Mouse (Mus musculus): ENCODE measurements around the gene Slc4a5. TPM values are rescaled to one million over a fixed set of nuclear protein-coding genes. Genes with fewer than 3 reads are reported as not detected.
"Not testable (repeated sequence)": the region's sequence is repeated elsewhere in the genome, so short reads cannot be mapped to it uniquely, and the experiment has no call there.

Slc4a5 gene
- polyA plus RNA-seq, 1 experiment from 2014 or later, result 0.68 TPM

DNA sequence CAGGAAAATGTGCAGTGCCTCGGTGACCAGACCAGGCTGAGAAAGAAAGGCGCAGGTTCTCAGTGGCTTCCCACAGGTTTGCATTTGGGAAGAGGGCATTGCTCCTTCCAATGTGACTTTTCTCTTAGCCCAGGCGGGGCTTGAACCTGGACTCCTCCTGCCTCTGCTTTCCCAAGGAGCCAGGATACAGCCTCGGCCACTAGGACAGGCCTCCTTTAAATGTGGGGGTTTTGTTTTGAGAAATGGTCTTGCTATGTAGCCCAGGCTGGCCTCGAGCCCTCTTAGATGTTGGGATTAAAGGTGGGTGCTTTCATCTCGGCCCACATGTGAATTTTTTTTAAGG is 106.7 kb downstream of the Slc4a5 start:
- Histone ChIP-seq H3K4me3 (replicated peaks) (peak overlapping the region; percentile 92), H3K9me3 (no peaks in the 10 kb centered on the region), H3K27me3 (no peaks in the 10 kb centered on the region; the same call in 1 of the 2 replicates), H3K4me2 (peak overlapping the region; percentile 63), H3K9ac (replicated peaks) (peak overlapping the region; percentile 94), H3K36me3 (peaks cover 18% of the 10 kb centered on the region), H3K27ac (peak overlapping the region; percentile 95), H3K4me1 (replicated peaks) (peaks cover 15% of the 10 kb centered on the region)
- peak; percentile 29; the same call in 1 of the 2 replicates for ATAC-seq (ENCODE audit: insufficient number of reproducible peaks, insufficient read depth, low FRiP score, low TSS enrichment, low read depth)
- WGBS, result 8% methylated on average over 6 of the region's 6 CpGs

DNA sequence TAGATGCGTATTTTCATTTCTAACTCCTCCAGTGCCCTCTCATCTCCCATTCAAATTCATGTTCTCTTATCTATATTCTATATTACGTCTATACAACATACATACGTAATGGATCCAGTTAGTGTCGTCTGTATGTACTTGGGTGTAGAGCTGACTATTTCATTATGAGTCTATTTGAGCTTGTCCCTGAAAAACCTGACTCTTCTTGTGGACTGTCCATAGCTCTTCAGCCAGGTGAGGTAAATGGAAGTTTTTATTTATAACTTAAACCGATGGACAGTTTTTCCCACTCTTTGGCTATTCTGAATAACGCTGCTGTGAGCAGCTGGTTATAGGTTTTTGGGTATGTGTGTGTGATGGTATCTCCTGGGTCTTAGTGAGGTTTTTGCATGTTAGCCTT is 107.1 kb downstream of the Slc4a5 start:
- H3K4me3 ChIP-seq (replicated peaks), result peak overlapping the region; percentile 92
- H3K27me3 ChIP-seq, result no peaks in the 10 kb centered on the region
- peak overlapping the region; percentile 63 for H3K4me2 ChIP-seq
- H3K9ac ChIP-seq (replicated peaks), result peak overlapping the region; percentile 5; the same call in 1 of the 2 replicates
- H3K36me3 ChIP-seq, result peaks cover 21% of the 10 kb centered on the region
- H3K4me1 ChIP-seq (replicated peaks), result peaks cover 15% of the 10 kb centered on the region
- 65% methylated on average over 6 of the region's 6 CpGs for WGBS
- H3K27ac ChIP-seq, result no peak overlapping the region
- no peak for ATAC-seq (ENCODE audit: insufficient number of reproducible peaks, insufficient read depth, low FRiP score, low TSS enrichment, low read depth)
- H3K9me3 ChIP-seq, result no peaks in the 10 kb centered on the region

DNA sequence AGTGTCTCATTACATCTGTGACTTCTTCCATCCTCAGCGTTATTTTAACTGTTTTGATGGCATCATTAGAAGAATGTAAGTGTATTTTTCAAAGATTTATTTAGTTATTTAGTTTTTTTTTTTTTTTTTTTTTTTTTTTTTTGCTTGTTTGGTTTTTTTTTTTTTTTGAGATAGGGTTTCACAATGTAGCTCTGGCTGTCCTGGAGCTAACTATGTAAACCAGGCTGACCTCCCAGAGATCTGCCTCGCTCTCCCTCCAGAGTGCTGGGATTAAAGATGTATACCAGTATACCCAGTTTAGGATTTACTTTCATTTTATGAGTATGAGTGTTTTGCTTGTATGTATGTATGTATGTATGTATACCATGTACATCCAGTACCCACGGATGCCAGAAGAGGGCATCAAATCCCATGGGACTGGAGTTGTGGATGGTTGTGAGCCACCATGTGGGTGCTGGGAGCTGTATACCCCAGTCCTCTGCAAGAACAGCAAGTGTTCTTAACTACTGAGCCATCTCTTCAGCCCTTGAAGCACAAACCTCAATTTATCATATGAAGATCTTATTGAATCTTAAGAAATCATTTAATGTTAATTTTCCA is 108.1 kb downstream of the Slc4a5 start:
- Histone ChIP-seq H3K27ac (no peak overlapping the region), H3K9ac (replicated peaks) (no peak overlapping the region), H3K4me2 (no peak overlapping the region), H3K4me1 (replicated peaks) (peaks cover 15% of the 10 kb centered on the region), H3K9me3 (no peaks in the 10 kb centered on the region), H3K27me3 (no peaks in the 10 kb centered on the region), H3K4me3 (replicated peaks) (no peak overlapping the region), H3K36me3 (peaks cover 30% of the 10 kb centered on the region)
- 89% methylated on average over 3 of the region's 3 CpGs for WGBS
- no peak for ATAC-seq (ENCODE audit: insufficient number of reproducible peaks, insufficient read depth, low FRiP score, low TSS enrichment, low read depth)

DNA sequence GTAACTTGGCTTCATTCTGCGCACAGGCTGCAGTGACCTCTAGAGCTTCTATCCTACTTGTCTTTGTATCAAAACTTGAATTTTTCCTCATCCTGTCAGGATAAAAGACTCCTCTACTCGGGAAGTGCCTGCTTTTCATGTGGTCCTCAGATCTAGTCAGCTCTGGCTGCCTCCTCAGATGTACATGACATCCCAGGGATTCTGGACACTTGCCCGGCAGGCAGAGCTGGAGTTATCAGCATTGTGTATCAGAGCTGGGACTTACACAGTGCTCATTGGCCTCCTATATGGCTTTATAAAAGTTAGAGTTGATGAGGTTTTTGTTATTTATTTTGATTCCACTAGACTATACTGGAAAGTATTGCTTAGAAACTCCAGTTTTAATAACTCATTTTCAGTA is 121.8 kb downstream of the Slc4a5 start:
- WGBS, result 89% methylated on average over 3 of the region's 3 CpGs
- ATAC-seq (ENCODE audit: insufficient number of reproducible peaks, insufficient read depth, low FRiP score, low TSS enrichment, low read depth), result no peak
- Histone ChIP-seq H3K4me1 (replicated peaks) (no peaks in the 10 kb centered on the region), H3K27me3 (no peaks in the 10 kb centered on the region), H3K9me3 (no peaks in the 10 kb centered on the region), H3K4me2 (no peak overlapping the region), H3K4me3 (replicated peaks) (no peak overlapping the region), H3K36me3 (peaks cover 66% of the 10 kb centered on the region), H3K27ac (no peak overlapping the region), H3K9ac (replicated peaks) (no peak overlapping the region)

GRCm38 (mm10) chr6:83342957-83343356 is 123.3 kb downstream of the Slc4a5 start:
- no peak for ATAC-seq (ENCODE audit: insufficient number of reproducible peaks, insufficient read depth, low FRiP score, low TSS enrichment, low read depth)
- H3K27ac ChIP-seq, result no peak overlapping the region
- H3K4me3 ChIP-seq (replicated peaks), result no peak overlapping the region
- H3K27me3 ChIP-seq, result no peaks in the 10 kb centered on the region
- H3K4me1 ChIP-seq (replicated peaks), result no peaks in the 10 kb centered on the region
- 86% methylated on average over 2 of the region's 2 CpGs for WGBS
- H3K4me2 ChIP-seq, result no peak overlapping the region
- peaks cover 60% of the 10 kb centered on the region for H3K36me3 ChIP-seq
- H3K9me3 ChIP-seq, result no peaks in the 10 kb centered on the region
- H3K9ac ChIP-seq (replicated peaks), result no peak overlapping the region

GRCm38 (mm10) chr6:83345285-83345684 is 125.7 kb downstream of the Slc4a5 start:
- H3K4me1 ChIP-seq (replicated peaks), result peaks cover 12% of the 10 kb centered on the region
- peaks cover 38% of the 10 kb centered on the region for H3K36me3 ChIP-seq
- not testable (repeated sequence) for ATAC-seq (ENCODE audit: insufficient number of reproducible peaks, insufficient read depth, low FRiP score, low TSS enrichment, low read depth); H3K9me3 ChIP-seq; H3K9ac ChIP-seq (replicated peaks); H3K4me2 ChIP-seq; H3K27ac ChIP-seq; H3K4me3 ChIP-seq (replicated peaks); H3K27me3 ChIP-seq
- WGBS, result 94% methylated on average over 8 of the region's 8 CpGs

DNA sequence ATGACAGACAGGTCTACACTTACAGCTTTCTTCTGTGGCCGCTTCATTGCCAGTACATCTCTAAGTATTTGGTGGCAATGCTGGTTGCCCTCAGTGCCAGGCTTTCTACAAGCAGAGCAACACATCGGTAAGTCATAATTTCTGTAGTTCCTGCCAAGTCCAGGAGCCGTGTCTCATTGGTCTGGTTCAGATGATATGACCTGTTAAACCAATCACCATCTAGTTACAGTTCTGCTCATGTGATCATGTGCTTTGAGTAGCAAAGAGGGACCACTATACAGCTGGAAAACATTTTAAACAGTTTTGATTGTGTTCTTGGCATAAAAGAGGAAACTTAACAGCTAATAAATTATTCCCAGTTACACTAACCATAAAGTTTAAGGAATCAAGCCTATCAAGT is 128.3 kb downstream of the Slc4a5 start:
- 77% methylated on average over 3 of the region's 3 CpGs for WGBS
- Histone ChIP-seq H3K9me3 (no peaks in the 10 kb centered on the region), H3K36me3 (peaks cover 20% of the 10 kb centered on the region), H3K27me3 (no peaks in the 10 kb centered on the region), H3K4me3 (replicated peaks) (no peak overlapping the region), H3K27ac (no peak overlapping the region), H3K4me2 (no peak overlapping the region), H3K9ac (replicated peaks) (no peak overlapping the region), H3K4me1 (replicated peaks) (peaks cover 14% of the 10 kb centered on the region)
- no peak for ATAC-seq (ENCODE audit: insufficient number of reproducible peaks, insufficient read depth, low FRiP score, low TSS enrichment, low read depth)

GRCm38 (mm10) chr6:83348873-83349272 is 129.2 kb downstream of the Slc4a5 start, which contains the start of gene Bola3:
TSS of gene Bola3 (plus strand) at chr6:83349147.
- H3K9ac ChIP-seq (replicated peaks), result peak within 1 kb of the TSS; percentile 90
- peaks cover 26% of the 10 kb centered on the region for H3K36me3 ChIP-seq
- no peaks in the 10 kb centered on the region for H3K9me3 ChIP-seq
- H3K4me1 ChIP-seq (replicated peaks), result peaks cover 14% of the 10 kb centered on the region
- H3K4me2 ChIP-seq, result peak within 1 kb of the TSS; percentile 88
- H3K4me3 ChIP-seq (replicated peaks), result peak within 1 kb of the TSS; percentile 89
- H3K27ac ChIP-seq, result peak within 1 kb of the TSS; percentile 67; the same call in 1 of the 2 replicates
- no peaks in the 10 kb centered on the region for H3K27me3 ChIP-seq
- peak; percentile 44; the same call in 1 of the 2 replicates for ATAC-seq (ENCODE audit: insufficient number of reproducible peaks, insufficient read depth, low FRiP score, low TSS enrichment, low read depth)
- WGBS, result 31% methylated on average over 6 of the region's 6 CpGs

DNA sequence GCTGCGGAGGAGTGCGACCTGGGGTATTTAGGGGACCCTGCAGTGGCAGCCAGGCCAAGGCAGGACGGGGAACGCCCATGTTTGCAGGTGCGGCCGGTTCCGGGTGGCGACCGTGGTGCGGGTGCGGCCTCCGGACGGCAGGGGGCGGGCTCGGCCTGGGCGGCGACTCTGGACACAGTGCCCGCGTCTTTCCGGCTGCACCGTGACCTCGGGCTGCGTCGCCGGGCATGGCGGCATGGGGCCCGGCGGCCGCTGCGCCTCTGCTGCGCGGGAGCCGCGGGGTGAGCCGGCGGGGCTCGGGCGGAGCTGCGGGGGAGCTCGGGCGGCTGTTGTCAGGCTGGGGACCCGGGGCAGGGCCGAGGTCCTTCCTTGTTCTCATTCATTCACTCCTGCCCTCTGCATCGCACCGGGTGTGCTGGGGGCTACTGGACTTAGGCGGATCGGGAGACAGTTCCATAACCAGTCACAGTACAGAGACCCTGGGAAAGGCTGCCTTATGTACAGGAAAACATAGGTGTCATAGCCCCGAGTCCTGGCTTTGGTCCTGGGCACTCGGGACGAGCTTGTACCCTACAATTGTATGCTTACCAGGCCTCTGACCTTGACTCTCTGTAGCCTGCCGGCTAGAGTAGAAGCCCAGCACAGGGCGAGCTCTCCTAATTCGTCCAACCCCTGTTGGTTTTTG is 129.8 kb downstream of the Slc4a5 start:
- Histone ChIP-seq H3K36me3 (peaks cover 32% of the 10 kb centered on the region), H3K9me3 (no peaks in the 10 kb centered on the region), H3K4me2 (peak overlapping the region; percentile 88), H3K9ac (replicated peaks) (peak overlapping the region; percentile 90), H3K27me3 (no peaks in the 10 kb centered on the region), H3K4me3 (replicated peaks) (peak overlapping the region; percentile 89), H3K4me1 (replicated peaks) (peaks cover 14% of the 10 kb centered on the region), H3K27ac (peak overlapping the region; percentile 67; the same call in 1 of the 2 replicates)
- ATAC-seq (ENCODE audit: insufficient number of reproducible peaks, insufficient read depth, low FRiP score, low TSS enrichment, low read depth), result peak; percentile 92
- WGBS, result under 1% methylated on average over 53 of the region's 53 CpGs

GRCm38 (mm10) chr6:83350172-83350571 is 130.5 kb downstream of the Slc4a5 start:
- Histone ChIP-seq H3K4me1 (replicated peaks) (peaks cover 14% of the 10 kb centered on the region), H3K36me3 (peaks cover 39% of the 10 kb centered on the region), H3K4me2 (peak overlapping the region; percentile 88), H3K4me3 (replicated peaks) (peak overlapping the region; percentile 89), H3K27me3 (no peaks in the 10 kb centered on the region), H3K9me3 (no peaks in the 10 kb centered on the region), H3K9ac (replicated peaks) (peak overlapping the region; percentile 90), H3K27ac (no peak overlapping the region)
- 83% methylated on average over 7 of the region's 7 CpGs for WGBS
- no peak for ATAC-seq (ENCODE audit: insufficient number of reproducible peaks, insufficient read depth, low FRiP score, low TSS enrichment, low read depth)

- 88% methylated on average over 16 of the region's 16 CpGs for WGBS
- Histone ChIP-seq H3K4me2 (0 out of 2 replicates have a peak overlapping the region, but pooled peaks have one; percentile 88), H3K27me3 (no peaks in the 10 kb centered on the region), H3K4me3 (replicated peaks) (no peak overlapping the region), H3K27ac (no peak overlapping the region), H3K9me3 (no peaks in the 10 kb centered on the region), H3K36me3 (peaks cover 47% of the 10 kb centered on the region), H3K9ac (replicated peaks) (no peak overlapping the region), H3K4me1 (replicated peaks) (peaks cover 14% of the 10 kb centered on the region)
- no peak for ATAC-seq (ENCODE audit: insufficient number of reproducible peaks, insufficient read depth, low FRiP score, low TSS enrichment, low read depth)
Measured at GRCm38 (mm10) chr6:83350851-83351405, 131.3 kb downstream of the Slc4a5 start.

Data from limb, embryonic 12.5 days (tissue).